Mouse (Mus musculus): Measurements from ENCODE around the gene Aspa.

Aspa gene

DNA sequence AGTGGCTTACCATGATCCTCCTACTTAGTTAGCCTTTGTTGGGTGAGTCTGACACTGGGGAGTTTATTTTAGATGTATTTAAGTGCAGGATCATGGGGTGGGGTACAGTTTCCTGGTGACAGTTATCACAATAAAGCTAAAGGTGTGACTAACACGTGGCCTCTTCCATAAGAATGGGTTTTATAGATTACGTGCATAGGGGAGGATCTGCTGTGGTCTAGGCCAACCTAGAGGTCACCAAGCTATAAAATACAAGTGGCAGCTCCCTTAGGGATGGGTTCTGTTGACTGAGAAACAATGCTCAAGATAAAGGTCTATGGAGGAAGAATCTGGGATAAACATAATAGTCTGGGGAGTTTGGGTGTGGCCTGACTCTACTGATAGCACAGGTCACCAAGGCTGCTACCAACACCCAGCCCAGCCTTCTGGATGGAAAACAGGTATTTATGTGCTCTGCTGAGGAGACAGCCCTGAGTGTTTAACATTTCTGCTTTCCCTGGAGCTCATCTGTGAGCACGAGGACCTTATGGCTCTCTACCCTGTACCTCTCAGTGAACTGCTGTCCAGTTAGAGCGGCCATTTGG is 71.9 kb downstream of the Aspa start:
- no peak for DNase-seq (ENCODE audit: low spot score)
